Mouse (Mus musculus) kidney, postnatal 25 days (tissue): ENCODE results near the gene Cmc2.

Experiments
- DNase-seq, 2 experiments: peaks; one replicate each; pipeline ENCODE4 v3.0.0; 2021; ENCODE audit warnings: mixed read lengths in 2 of 2

Gene Cmc2

GRCm38 (mm10) chr8:116842678-116843077, 78.6 kb downstream of the Cmc2 start:
- no peak for DNase-seq
